Mouse (Mus musculus) small intestine, adult 10 weeks (tissue): ENCODE measurements around the gene Fancf. TPM values are rescaled to one million over a fixed set of nuclear protein-coding genes. Genes with fewer than 3 reads are reported as not detected.

Source experiments
- polyA plus RNA-seq: library from polyadenylated mRNA; stranded (reverse); fragments of 350-450 nt; fragmentation: Illumina TruSeq; extraction: RNeasy Lipid Tissue Mini Kit (QIAGEN cat#74804); gene quantifications from one replicate; pipeline ENCODE4 v1.2.3, GENCODE M21; 2014; ENCODE audit warnings: low replicate concordance

Fancf gene
- 9.6 TPM for polyA plus RNA-seq

DNA sequence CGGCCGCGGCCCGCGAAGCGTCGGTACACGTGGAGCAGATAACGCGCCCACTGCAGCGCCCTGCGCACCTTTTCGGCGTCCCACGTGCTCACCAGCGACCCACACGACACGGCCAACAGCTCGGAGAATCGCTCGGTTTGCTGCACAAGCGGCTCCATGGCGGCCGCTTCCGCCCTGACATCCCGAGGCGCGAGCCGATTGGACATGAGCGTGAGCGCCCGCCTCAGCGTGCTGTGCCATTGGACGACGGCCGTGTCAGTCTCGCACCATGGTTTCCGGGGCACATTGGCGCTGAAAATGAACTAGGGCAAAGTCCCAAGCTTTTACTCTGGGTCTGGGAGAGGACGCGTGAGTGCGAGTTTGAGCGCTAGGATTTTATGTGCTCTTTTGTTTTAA lies at the start of gene Fancf:
Gene Fancf (minus strand): TSS at position 171 of the 396 bp plus-strand sequence.

DNA sequence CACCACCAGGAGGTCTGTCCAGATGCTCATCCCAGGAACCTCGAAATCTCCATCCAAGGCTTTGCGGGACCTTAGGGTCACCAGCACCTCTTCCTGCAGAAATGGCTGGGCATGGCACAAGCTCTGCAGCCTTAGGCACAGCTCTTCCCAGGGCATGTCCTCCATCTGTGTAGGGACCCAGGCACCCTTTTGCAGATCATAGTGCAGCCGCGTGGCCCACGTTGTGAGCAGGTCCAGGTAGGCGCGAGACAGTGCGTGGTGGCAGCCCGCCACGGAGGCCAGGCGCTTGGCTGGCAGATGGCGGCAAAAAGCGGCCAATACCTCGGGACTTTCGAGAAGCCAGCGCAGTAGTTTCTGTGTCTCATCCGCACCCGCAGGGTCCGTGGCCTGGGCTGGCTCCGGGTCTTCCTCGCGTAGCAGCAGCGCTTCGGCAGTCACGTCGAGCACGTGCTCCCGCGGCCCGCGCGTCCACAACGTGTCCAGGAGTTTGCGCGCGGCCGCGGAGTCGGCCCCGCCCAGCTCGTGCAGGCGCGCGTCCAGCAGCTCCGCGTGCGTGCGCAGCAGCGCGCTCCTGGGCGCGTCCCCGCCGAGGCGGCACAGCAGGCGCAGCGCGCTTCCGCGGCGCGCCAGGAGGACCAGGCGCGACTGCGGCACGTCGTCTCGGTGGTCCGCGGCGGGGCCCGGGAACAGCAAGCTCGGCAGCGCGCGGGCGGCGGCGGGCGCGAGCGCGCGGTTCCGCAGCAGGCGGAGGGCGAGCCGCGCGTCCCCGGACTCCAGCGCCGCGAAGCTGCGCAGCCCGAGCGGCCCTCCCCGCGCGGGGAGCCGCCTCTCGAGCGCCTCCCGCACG lies 594 bp downstream of the Fancf start, which contains the start of gene Gas2:
Gene Gas2 (plus strand): TSS at position 766 of the 847 bp plus-strand sequence.

Other genes with a start within 250 kb of the Fancf start
- 0.11 TPM for gene Slc17a6, start 240.3 kb downstream of the Fancf start, polyA plus RNA-seq
- 21.2 TPM for gene Gas2, start 252 bp downstream of the Fancf start, polyA plus RNA-seq
- 107 TPM for gene Svip, start 143.8 kb upstream of the Fancf start, polyA plus RNA-seq
- gene 1700015G11Rik, start 153.5 kb upstream of the Fancf start, polyA plus RNA-seq: not detected